Mouse (Mus musculus) stomach, postnatal 0 days (tissue): Measurements from ENCODE around the gene Sec14l4. TPM values are rescaled to one million over a fixed set of nuclear protein-coding genes. Genes with fewer than 3 reads are reported as not detected.

ENCODE experiments used
- ATAC-seq: fragments of 200-750 bp; cut with Nextera tagmentation; 2 replicates; pipeline ENCODE4 v1.8.0; 2017; ENCODE audit not compliant: low FRiP score, low TSS enrichment
- DNase-seq: peaks from one replicate; pipeline ENCODE4 v3.0.0-alpha.2; 2016; ENCODE audit warnings: low spot score
- H3K27ac ChIP-seq: fragments of 300-500 bp; sonication (generic); replicated peaks from 2 replicates; pipeline ENCODE4 v1.5.1; 2014; ENCODE audit warnings: mild to moderate bottlenecking, control low read depth
- H3K27me3 ChIP-seq: fragments of 300-500 bp; sonication (generic); 2 replicates; pipeline ENCODE4 v1.6.1; 2014; ENCODE audit warnings: low read length; ENCODE audit not compliant: control insufficient read depth, insufficient read depth
- H3K36me3 ChIP-seq: fragments of 300-500 bp; sonication (generic); 2 replicates; pipeline ENCODE4 v1.6.1; 2014; ENCODE audit warnings: low read length, mixed read lengths; ENCODE audit not compliant: control insufficient read depth, insufficient read depth
- H3K4me1 ChIP-seq: fragments of 300-500 bp; sonication (generic); replicated peaks from 2 replicates; pipeline ENCODE4 v1.6.1; 2014; ENCODE audit warnings: antibody characterized with exemption; ENCODE audit not compliant: control insufficient read depth, insufficient read depth
- H3K4me2 ChIP-seq: fragments of 300-500 bp; sonication (generic); replicated peaks from 2 replicates; pipeline ENCODE4 v1.6.1; 2014; ENCODE audit warnings: low read depth, mild to moderate bottlenecking, control low read depth, moderate library complexity
- H3K4me3 ChIP-seq: fragments of 300-500 bp; sonication (generic); 2 replicates; pipeline ENCODE4 v1.5.1; 2014; ENCODE audit warnings: low read depth, low read length, control low read depth
- H3K9ac ChIP-seq: fragments of 300-500 bp; sonication (generic); 2 replicates; pipeline ENCODE4 v1.6.1; 2014; ENCODE audit warnings: mild to moderate bottlenecking, low read length, control low read depth, mixed read lengths
- H3K9me3 ChIP-seq: fragments of 300-500 bp; sonication (generic); 2 replicates; pipeline ENCODE4 v1.6.1; 2016; ENCODE audit warnings: low read length; ENCODE audit not compliant: control insufficient read depth
- CTCF ChIP-seq: IDR thresholded peaks from 2 replicates; pipeline ENCODE4 v1.5.1; 2016; ENCODE audit warnings: antibody characterized with exemption, low read depth, mild to moderate bottlenecking, moderate library complexity
- EP300 ChIP-seq: optimal IDR thresholded peaks from 2 replicates; pipeline ENCODE3; 2016; ENCODE audit warnings: antibody characterized with exemption
- WGBS: fragments of 180-500 bp; shearing (Covaris S2); extraction: QIAGEN DNeasy Blood & Tissue Kit; methylation state at CpG from one replicate; pipeline ENCODE4 v1.1.7; 2014; 5-methylcytosine and 5-hydroxymethylcytosine counted together
- polyA plus RNA-seq: library from polyadenylated mRNA; unstranded; fragments of >200 nt; fragmentation: Nextera tagmentation; extraction: Ambion mirVana; gene quantifications from 2 replicates; pipeline ENCODE4 v1.2.1, GENCODE M21; 2015

Sec14l4 gene
- polyA plus RNA-seq, 1 experiment from 2014 or later = 2.5 TPM

DNA sequence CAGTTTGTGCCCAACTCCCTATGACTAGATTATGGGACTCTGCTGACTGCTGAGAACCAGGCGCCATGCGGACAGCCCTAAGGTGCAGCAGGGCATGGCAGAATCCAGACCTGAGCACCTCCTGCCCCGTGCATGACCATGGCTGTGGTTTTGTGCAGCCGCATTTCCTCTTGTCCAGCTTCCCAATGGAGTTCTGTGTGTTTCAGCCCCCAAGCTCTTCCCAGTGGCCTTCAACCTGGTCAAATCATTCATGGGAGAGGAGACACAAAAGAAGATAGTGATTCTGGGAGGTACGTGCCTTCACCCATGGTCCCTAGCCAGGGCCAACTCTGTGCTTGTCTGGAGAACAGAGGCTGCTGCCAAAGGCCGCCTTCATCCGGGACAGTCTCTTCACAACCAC is 11.8 kb downstream of the Sec14l4 start:
- H3K9me3 ChIP-seq = no peaks in the 10 kb centered on the region
- no peak for DNase-seq
- WGBS = 93% methylated on average over 7 of the region's 7 CpGs

DNA sequence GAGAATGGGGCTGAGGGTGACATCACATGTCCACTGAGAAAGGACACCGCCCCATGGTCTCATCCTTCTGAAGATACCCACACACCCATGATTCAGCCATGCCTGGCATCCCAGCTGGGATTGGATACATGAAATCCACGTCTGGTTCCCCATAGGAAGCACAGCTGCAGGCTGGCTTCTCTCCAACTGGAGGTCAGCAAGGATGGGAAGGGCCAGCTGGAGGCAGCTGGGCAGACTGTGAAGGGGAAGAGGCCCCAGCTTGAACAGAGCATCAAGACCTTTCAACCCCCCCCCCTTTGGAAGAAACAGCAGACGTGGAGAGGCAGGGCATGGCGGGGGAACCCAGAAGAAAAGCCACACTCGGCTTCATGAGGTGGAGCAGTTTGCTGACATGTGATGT is 15.3 kb downstream of the Sec14l4 start:
- H3K9ac ChIP-seq = no peak overlapping the region
- ATAC-seq = peak; percentile 53; the same call in 1 of the 2 replicates
- H3K9me3 ChIP-seq = no peaks in the 10 kb centered on the region
- H3K36me3 ChIP-seq = no peaks in the 10 kb centered on the region
- TF ChIP-seq EP300 = no peak
- TF ChIP-seq CTCF = no peak
- no peaks in the 10 kb centered on the region for H3K4me1 ChIP-seq
- no peak overlapping the region for H3K4me2 ChIP-seq
- no peak for DNase-seq
- no peak overlapping the region for H3K27ac ChIP-seq
- 45% methylated on average over 3 of the region's 5 CpGs for WGBS
- H3K27me3 ChIP-seq = no peaks in the 10 kb centered on the region
- no peak overlapping the region for H3K4me3 ChIP-seq

More for the DNA sequence above, 11.8 kb downstream of the Sec14l4 start:
- H3K36me3 ChIP-seq = no peaks in the 10 kb centered on the region
- no peak for TF ChIP-seq EP300
- no peak for TF ChIP-seq CTCF
- H3K4me1 ChIP-seq = no peaks in the 10 kb centered on the region
- no peak overlapping the region for H3K4me3 ChIP-seq
- H3K27me3 ChIP-seq = no peaks in the 10 kb centered on the region
- no peak overlapping the region for H3K9ac ChIP-seq
- no peak for ATAC-seq
- no peak overlapping the region for H3K4me2 ChIP-seq
- H3K27ac ChIP-seq = no peak overlapping the region

DNA sequence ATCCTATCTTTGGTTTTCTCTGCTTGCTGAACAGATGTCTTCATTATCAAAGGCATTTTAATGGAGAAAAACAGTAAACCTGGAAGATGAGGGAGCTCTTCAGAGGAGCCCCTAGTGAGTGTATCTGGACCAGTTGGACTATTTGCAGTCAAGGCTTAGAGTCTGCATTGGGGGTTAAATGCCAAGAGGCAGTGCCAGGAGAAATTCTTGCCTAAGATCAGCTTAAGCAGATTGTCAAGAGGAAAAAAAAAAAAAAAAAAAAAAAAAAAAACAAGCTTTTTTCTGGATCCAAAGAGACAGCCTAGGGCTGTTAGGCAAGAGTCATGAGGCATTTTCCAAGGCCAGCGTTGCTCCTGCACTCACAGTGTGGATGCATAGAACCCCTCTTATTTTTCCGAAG is 16.5 kb downstream of the Sec14l4 start:
- no peaks in the 10 kb centered on the region for H3K4me1 ChIP-seq
- DNase-seq = no peak
- 78% methylated on average over 2 of the region's 2 CpGs for WGBS
- H3K4me3 ChIP-seq = no peak overlapping the region
- no peaks in the 10 kb centered on the region for H3K27me3 ChIP-seq
- H3K36me3 ChIP-seq = no peaks in the 10 kb centered on the region
- no peak for TF ChIP-seq CTCF
- TF ChIP-seq EP300 = no peak
- no peak overlapping the region for H3K27ac ChIP-seq
- H3K9ac ChIP-seq = no peak overlapping the region
- no peak overlapping the region for H3K4me2 ChIP-seq
- no peaks in the 10 kb centered on the region for H3K9me3 ChIP-seq
- no peak for ATAC-seq

DNA sequence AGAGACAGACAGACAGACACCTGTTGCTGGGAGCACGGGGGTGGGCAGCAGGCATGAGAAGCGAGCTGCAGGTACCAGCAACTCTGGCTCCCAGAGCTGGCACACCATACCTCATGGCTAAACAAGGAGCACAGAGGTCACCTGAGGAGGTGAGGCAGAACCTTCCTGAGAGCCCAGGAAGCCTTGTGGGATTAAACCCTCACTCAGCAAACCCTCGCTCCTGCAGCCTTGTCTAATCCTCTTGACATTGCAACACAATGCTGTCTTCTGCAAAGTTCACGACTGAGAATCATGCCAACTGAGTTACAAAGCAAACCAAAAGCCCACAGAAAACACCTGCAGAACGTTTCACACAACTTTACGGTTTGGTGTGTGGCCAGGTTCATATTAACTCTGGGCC is 17.2 kb downstream of the Sec14l4 start:
- no peak for DNase-seq
- TF ChIP-seq CTCF (no peak), EP300 (no peak)
- Histone ChIP-seq H3K9ac (no peak overlapping the region), H3K4me1 (no peaks in the 10 kb centered on the region), H3K4me2 (no peak overlapping the region), H3K4me3 (no peak overlapping the region), H3K36me3 (no peaks in the 10 kb centered on the region), H3K9me3 (no peaks in the 10 kb centered on the region), H3K27me3 (no peaks in the 10 kb centered on the region), H3K27ac (no peak overlapping the region)
- no peak for ATAC-seq
- 90% methylated on average over 6 of the region's 6 CpGs for WGBS

DNA sequence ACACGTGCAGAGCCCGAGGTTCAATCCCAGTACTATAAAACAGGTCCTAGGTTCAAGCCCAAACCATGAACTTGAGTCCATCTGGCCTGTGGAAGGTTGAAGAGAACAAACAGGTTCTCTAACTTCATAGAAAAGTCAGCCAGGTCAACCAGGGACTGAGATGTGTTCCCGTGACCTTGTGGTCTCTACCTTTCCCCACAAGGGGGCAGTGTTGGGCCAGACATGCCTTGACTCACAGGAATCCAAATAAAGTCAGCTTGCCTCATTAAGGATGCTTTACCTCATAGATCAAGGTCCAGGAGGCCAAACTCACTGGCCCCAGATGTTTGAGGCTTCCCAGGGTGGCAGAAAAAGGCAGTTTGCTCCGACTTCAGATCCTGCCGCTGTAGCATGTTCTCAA is 22.3 kb downstream of the Sec14l4 start:
- TF ChIP-seq CTCF (peak; percentile 88), EP300 (no peak)
- Histone ChIP-seq H3K4me2 (no peak overlapping the region), H3K9ac (no peak overlapping the region), H3K27ac (no peak overlapping the region), H3K27me3 (no peaks in the 10 kb centered on the region), H3K4me1 (no peaks in the 10 kb centered on the region), H3K9me3 (no peaks in the 10 kb centered on the region), H3K4me3 (no peak overlapping the region), H3K36me3 (no peaks in the 10 kb centered on the region)
- DNase-seq (peak; percentile 76), ATAC-seq (peak; percentile 57; the same call in 1 of the 2 replicates)
- 16% methylated on average over 5 of the region's 5 CpGs for WGBS

DNA sequence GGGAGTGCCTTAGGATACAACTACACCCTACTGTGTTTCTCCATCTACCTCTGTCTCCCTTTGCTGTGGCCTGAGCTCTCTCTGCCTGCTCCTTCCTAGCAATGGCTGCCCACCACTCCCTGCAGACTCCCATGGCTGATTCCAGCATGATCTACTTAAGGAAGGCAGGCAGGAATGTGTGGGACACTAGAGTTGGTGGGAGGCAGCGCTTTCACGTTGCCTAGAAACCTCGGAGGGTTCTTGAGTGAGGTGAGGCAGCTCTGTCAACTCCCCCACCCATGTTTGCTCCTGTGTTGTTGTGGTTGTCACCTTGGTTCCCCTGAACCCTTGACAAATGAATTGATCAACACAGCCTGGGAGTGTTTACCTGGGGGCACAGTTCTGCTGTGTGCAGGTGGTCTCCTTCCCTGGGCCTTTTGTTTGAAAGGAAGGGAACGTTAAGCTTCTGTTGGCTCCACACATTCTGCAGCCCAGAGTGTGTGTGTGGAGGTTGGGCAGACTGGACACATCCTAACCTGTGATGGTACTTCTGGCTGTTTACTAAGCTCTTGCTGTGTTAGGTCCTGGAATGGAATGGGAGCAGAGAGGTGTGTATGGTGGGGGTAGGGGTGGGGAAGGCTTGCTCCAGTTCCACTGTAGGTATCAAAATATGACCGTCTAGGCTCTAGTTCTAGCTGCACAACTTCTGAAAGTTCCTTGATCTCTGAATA is 29.8 kb downstream of the Sec14l4 start:
- Histone ChIP-seq H3K4me1 (no peaks in the 10 kb centered on the region), H3K27ac (no peak overlapping the region), H3K9ac (no peak overlapping the region), H3K27me3 (no peaks in the 10 kb centered on the region), H3K4me2 (no peak overlapping the region), H3K36me3 (no peaks in the 10 kb centered on the region), H3K4me3 (no peak overlapping the region), H3K9me3 (no peaks in the 10 kb centered on the region)
- ATAC-seq (no peak), DNase-seq (no peak)
- TF ChIP-seq EP300 (no peak), CTCF (no peak)
- 39% methylated on average over 5 of the region's 5 CpGs for WGBS
